Mouse (Mus musculus) kidney, postnatal 25 days (tissue): ENCODE data around the gene Actl6b.

ENCODE experiments used
- DNase-seq, 2 experiments: peaks; one replicate each; pipeline ENCODE4 v3.0.0; 2021; ENCODE audit warnings: mixed read lengths in 2 of 2

Gene Actl6b

DNA sequence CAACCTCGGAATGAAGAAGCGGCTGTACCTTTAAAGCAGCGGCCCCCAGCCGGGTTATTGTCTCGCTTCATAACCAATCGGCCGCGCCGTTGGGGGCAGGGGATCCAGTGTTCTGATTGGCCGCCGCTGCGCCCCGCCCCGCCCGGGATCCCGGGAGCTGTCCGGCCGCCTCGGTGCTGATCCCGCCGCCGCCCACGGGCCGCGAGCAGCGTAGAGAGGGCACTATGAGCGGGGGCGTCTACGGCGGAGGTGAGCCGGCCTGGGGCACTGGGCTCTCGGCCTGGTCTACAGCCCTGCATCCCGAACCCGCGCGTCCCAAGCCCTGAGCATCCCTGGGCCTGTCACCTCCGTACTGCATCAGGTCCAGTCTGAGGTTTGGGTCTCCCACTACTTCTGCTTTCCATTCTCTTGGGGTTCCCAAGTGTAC lies at the start of gene Actl6b:
Actl6b (plus strand) TSS at position 107 of the 427 bp plus-strand sequence.
- DNase-seq, result peak; percentile 76 to 89

DNA sequence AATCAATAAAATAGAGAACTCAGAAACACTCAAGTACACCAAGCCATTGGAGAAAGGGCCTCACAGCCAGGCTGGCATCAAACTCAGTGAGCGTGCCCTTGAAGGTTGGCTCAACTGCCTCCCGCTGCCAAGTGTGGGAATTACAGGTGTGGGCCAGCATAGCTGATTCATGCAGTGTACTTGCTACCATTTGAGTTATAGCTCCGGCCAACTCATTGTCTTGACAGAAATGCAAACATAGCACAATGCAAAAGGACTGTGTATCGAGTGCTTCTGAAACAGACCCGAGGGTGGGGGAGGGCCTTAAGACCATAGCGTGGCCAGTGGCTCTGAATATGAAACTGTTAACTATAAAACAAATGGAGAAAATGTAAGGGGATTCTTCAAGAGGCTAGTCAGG lies 49.3 kb upstream of the Actl6b start:
- peak in 1 of 2 experiments; percentile 32 for DNase-seq

DNA sequence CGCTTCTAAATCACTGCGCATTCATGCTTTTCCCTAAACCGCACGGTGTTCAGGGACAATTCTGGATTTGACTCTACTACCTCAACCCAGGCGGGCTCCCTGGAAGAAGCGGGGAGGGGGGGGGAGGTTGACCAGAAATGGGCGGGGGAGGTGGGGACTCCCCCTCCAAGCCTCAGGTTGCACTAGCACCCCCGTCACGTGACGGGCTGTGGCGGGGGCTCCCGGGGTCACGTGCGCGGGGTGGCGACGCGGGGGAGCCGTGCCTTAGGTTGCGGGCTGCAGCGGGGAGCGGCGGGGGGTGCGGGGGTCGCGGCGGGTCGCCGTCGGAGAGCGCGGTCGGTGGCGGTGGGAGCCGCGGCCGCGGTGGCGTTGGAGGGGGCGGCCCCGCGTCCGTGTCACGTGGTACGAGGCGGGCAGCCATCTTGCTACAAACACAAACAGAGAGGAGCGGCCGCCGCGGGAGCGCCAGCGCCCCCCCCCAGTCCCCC lies 43.3 kb upstream of the Actl6b start:
- DNase-seq, result peak; percentile 86 to 90

DNA sequence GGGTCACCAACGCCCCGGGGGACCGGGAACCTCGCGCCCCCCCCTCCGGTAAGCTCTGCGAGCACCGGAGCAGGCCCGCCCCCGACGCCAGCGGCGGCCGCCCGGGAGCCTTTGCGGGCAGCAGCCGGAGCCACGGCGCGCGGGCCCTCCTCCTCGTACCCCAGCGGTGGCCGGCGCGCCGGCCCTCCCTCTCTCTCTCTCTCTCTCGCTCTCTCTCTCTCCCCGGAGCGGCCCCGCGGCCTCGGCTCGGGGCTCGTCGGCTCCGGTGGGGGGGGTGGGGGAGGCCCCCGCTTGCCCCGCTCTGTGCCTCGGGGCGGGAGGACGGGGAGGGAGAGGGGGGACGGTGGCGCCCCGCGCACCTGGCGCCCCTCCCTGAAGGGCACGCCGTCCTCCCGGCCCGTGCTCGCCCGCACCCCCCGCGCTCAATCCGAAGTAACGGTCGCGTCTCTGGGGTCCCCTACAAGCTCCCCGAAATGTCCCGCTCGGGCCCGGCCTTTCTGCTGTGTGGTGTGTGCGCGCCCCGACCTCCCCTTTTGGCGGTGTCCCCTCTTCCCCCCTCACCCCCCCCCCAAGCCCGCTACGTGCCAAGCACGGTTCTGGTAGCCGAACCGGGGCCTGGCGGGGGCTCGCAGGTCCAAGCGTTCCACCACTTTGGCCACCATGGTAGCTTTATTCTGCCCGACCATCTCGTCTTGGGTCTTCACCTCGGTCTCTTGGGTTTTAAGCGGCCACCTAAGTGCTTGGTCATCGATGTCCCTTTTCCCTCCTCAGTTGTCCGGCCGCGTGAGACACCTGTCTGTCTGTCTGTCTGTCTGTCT lies 42.5 kb upstream of the Actl6b start:
- DNase-seq, result no peak

DNA sequence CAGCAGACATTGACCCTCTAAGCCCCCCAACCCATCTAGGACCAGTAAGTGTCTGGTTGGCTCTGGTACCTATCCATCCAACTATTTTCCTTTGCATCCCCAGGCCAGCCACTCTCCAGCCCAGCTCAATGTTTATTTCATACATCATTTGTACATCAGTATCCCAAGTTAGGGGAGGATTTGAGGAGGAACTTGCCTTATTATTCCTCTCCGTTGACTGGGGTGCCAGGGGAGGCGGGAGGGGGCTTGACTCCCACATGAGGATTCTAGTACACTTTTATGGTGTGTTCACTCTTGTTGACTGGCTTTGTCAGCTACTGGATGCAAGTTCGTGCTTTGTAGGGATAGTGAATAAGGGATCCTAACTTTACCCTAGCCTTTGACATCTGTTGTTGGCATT lies 41.6 kb upstream of the Actl6b start:
- DNase-seq, result no peak

GRCm38 (mm10) chr5:137512847-137513794 lies 40.2 kb upstream of the Actl6b start:
- peak; percentile 38 to 60 for DNase-seq

- DNase-seq, result peak in 1 of 2 experiments; percentile 40
Measured at GRCm38 (mm10) chr5:137513951-137514721, 39.2 kb upstream of the Actl6b start.

- no peak for DNase-seq
Measured at GRCm38 (mm10) chr5:137514811-137515210, 38.5 kb upstream of the Actl6b start.

- no peak for DNase-seq
Measured at GRCm38 (mm10) chr5:137518436-137518835, 34.9 kb upstream of the Actl6b start, which contains the start of gene Gigyf1. Gene Gigyf1 (plus strand): TSS chr5:137518548.

- DNase-seq, result no peak
Measured at GRCm38 (mm10) chr5:137519691-137520550, 33.4 kb upstream of the Actl6b start.

- no peak for DNase-seq
Measured at GRCm38 (mm10) chr5:137521861-137522260, 31.5 kb upstream of the Actl6b start.

GRCm38 (mm10) chr5:137522711-137523110 lies 30.6 kb upstream of the Actl6b start:
- no peak for DNase-seq

DNA sequence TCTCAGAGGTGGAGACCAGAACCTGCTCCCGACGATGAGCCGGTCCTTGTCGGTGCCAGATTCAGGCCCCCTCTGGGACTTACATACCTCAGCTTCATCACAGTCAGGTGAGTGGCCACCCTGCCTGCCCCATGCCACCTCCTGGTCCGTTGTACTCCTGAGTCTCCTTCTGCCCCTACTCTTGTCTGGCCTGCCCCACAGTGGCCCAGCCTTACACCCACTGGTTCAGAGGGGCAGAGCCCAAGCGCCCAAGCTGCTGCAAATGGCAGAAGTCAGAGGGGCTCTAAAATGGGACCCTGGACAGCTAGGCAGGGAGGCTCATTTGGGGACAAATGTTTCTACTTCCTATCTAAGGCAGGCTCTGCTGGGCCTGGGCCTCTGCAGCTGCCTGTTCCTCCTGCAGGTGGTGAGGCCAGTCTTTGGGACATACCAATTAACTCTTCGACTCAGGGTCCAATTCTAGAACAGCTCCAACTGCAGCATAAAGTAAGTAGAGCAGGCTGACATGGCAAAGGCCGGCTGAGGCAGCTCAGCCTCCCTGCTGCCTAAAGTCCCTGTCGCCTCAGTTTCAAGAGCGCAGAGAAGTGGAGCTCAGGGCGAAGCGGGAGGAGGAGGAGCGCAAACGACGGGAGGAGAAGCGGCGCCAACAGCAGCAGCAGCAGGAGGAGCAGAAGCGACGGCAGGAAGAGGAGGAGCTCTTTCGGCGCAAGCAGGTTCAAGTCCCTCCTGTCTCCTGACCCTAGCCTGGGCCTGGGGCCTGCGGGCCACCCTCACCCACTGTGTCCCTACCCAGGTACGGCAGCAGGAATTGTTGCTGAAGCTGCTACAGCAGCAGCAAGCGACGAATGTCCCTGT lies 29.7 kb upstream of the Actl6b start:
- peak in 1 of 2 experiments; percentile 37 for DNase-seq

DNA sequence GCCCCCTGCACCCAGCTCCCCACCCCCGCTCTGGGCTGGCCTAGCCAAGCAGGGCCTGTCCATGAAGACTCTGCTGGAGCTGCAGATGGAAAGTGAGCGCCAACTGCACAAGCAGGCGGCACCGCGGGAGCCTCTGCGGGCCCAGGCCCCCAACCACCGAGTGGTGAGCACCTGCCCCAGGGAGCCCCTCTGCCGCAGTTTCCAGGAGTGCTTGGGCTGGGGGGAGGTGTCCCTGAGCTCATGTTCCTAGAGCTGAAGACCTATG lies 29.1 kb upstream of the Actl6b start:
- DNase-seq, result no peak

- peak in 1 of 2 experiments; percentile 40 for DNase-seq
Measured at GRCm38 (mm10) chr5:137524671-137525070, 28.6 kb upstream of the Actl6b start.

- peak in 1 of 2 experiments; percentile 31 for DNase-seq
Measured at GRCm38 (mm10) chr5:137525511-137525910, 27.8 kb upstream of the Actl6b start.

GRCm38 (mm10) chr5:137526192-137526936 lies 27.0 kb upstream of the Actl6b start:
- DNase-seq, result peak; percentile 66 to 83

DNA sequence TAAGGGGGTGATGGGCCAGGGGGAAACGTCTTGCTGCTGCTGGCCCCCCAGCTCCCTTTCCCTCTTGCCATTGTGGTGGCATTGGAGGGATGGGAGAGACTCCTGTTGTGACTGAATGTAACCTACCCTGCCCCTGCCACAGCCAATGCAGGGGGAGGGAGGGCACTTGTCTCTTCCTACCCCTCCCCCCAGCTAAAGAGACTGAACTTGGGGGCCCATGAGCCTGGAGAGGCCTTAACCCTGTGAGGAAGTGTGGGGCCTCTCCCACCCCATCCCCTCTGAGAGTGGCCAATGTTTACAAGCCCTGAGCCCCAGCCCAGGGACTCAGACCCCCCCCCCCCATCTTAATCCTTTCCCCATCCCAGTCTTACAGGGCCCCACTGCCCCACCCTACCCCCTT lies 25.9 kb upstream of the Actl6b start:
- peak in 1 of 2 experiments; percentile 41 for DNase-seq

GRCm38 (mm10) chr5:137528247-137528968 lies 24.9 kb upstream of the Actl6b start:
- no peak for DNase-seq
